24 mouse cellular contexts compared by ENCODE assay signal in genomic region chr5:50461491-50461890, GRCm38 (mm10).
A peak's percentile ranks its signal among the peaks of the same experiment; 100 is the strongest.
DNase-seq lines count a peak whose midpoint lies in the region; ATAC-seq and TF ChIP-seq lines count a peak whose summit lies in the region.
"Had no signal": no experiment of that assay in that cellular context is flagged by ENCODE, and none has a peak within 500 bp of the region (broad histone marks: within the 10 kb centered on the region; RNA-seq: fewer than 3 reads in every experiment).

No protein-coding gene starts in this region.

- TF ChIP-seq POLR2A in kidney, adult 2 months (IDR thresholded peaks at IDR 0.05; ENCODE audit: low read depth, low read length), result no peak

- no peak overlapping the region for H3K27ac ChIP-seq in hindbrain, embryonic 11.5 days (ENCODE audit: low read depth, low read length)
- no peak overlapping the region for H3K27ac ChIP-seq in hindbrain, embryonic 13.5 days
- H3K27ac ChIP-seq in kidney, adult 2 months (ENCODE audit: insufficient read depth, low read depth, low read length), result peak overlapping the region; percentile 16
- H3K27ac ChIP-seq: embryonic facial prominence, embryonic 13.5 days; forebrain, embryonic 12.5 days; heart, adult 2 months; heart, embryonic 15.5 days had no signal

- no peaks in the 10 kb centered on the region for H3K4me1 ChIP-seq in hindbrain, embryonic 11.5 days (replicated peaks; ENCODE audit: control insufficient read depth, insufficient read depth, low read length)
- 0 out of 2 replicates have a peak, but pooled peaks cover 3% of the 10 kb centered on the region for H3K4me1 ChIP-seq in hindbrain, embryonic 13.5 days (replicated peaks)
- H3K4me1 ChIP-seq in kidney, adult 2 months (ENCODE audit: control insufficient read depth, insufficient read depth, low read length), result peaks cover 6% of the 10 kb centered on the region; the same call in 1 of the 2 replicates
- H3K4me1 ChIP-seq: embryonic facial prominence, embryonic 13.5 days; forebrain, embryonic 12.5 days; heart, embryonic 15.5 days had no signal

- TF ChIP-seq CTCF in kidney, adult 2 months (conservative IDR thresholded peaks at IDR 0.05; ENCODE audit: insufficient read depth, insufficient read length, low read depth, low read length), result no peak

- H3K4me3 ChIP-seq in hindbrain, embryonic 11.5 days (ENCODE audit: low read depth, low read length), result no peak overlapping the region
- H3K4me3 ChIP-seq in hindbrain, embryonic 13.5 days, result no peak overlapping the region
- no peak overlapping the region for H3K4me3 ChIP-seq in kidney, adult 2 months (ENCODE audit: insufficient read depth, low read depth, low read length)
- H3K4me3 ChIP-seq: embryonic facial prominence, embryonic 13.5 days; forebrain, embryonic 12.5 days; heart, adult 2 months; heart, embryonic 15.5 days had no signal

- no peak overlapping the region for H3K9ac ChIP-seq in hindbrain, embryonic 11.5 days (ENCODE audit: low read depth, low read length)
- no peak overlapping the region for H3K9ac ChIP-seq in hindbrain, embryonic 13.5 days
- H3K9ac ChIP-seq: embryonic facial prominence, embryonic 13.5 days; forebrain, embryonic 12.5 days; heart, embryonic 15.5 days had no signal

- H3K9me3 ChIP-seq in hindbrain, embryonic 11.5 days (ENCODE audit: control insufficient read depth, low read length), result no peaks in the 10 kb centered on the region
- H3K9me3 ChIP-seq in hindbrain, embryonic 13.5 days, result no peaks in the 10 kb centered on the region
- H3K9me3 ChIP-seq: embryonic facial prominence, embryonic 13.5 days; forebrain, embryonic 12.5 days; G1E; heart, embryonic 15.5 days had no signal

- no peaks in the 10 kb centered on the region for H3K27me3 ChIP-seq in hindbrain, embryonic 11.5 days (ENCODE audit: control insufficient read depth, insufficient read depth, low read length)
- no peaks in the 10 kb centered on the region for H3K27me3 ChIP-seq in hindbrain, embryonic 13.5 days
- no peaks in the 10 kb centered on the region for H3K27me3 ChIP-seq in kidney, adult 2 months (replicated peaks; ENCODE audit: control insufficient read depth, insufficient read depth, low read length)
- H3K27me3 ChIP-seq: embryonic facial prominence, embryonic 13.5 days; forebrain, embryonic 12.5 days; heart, embryonic 15.5 days had no signal

- H3K36me3 ChIP-seq in hindbrain, embryonic 11.5 days (ENCODE audit: control insufficient read depth, insufficient read depth, low read length), result no peaks in the 10 kb centered on the region
- H3K36me3 ChIP-seq in hindbrain, embryonic 13.5 days, result no peaks in the 10 kb centered on the region
- no peaks in the 10 kb centered on the region for H3K36me3 ChIP-seq in kidney, adult 2 months (ENCODE audit: control insufficient read depth, insufficient read depth, low read length)
- H3K36me3 ChIP-seq: embryonic facial prominence, embryonic 13.5 days; forebrain, embryonic 12.5 days; G1E; heart, embryonic 15.5 days had no signal

- 71% methylated on average over 3 of the region's 3 CpGs for WGBS in hindbrain, embryonic 11.5 days
- WGBS in hindbrain, embryonic 13.5 days, result 62% methylated on average over 3 of the region's 3 CpGs
- WGBS in kidney, adult 2 months, result 25% methylated on average over 3 of the region's 3 CpGs

- H3K4me2 ChIP-seq in hindbrain, embryonic 11.5 days (replicated peaks; ENCODE audit: low read depth, low read length), result no peak overlapping the region
- no peak overlapping the region for H3K4me2 ChIP-seq in hindbrain, embryonic 13.5 days
- H3K4me2 ChIP-seq: embryonic facial prominence, embryonic 13.5 days; forebrain, embryonic 12.5 days; heart, embryonic 11.5 days; heart, embryonic 15.5 days had no signal

- 0 out of 2 replicates have a peak, but pooled peaks have one; percentile 19 for ATAC-seq in hindbrain, embryonic 11.5 days (ENCODE audit: low FRiP score)
- ATAC-seq in hindbrain, embryonic 13.5 days (ENCODE audit: low FRiP score), result no peak
- no peak for ATAC-seq in granulocyte monocyte progenitor cell, adult 5-6 weeks (replicated peaks; ENCODE audit: poor library complexity, severe bottlenecking)
- ATAC-seq: CD4-positive, CD25-positive, alpha-beta regulatory T cell, adult 4 months; forebrain, embryonic 16.5 days had no signal

- no peak for DNase-seq in hindbrain, embryonic 11.5 days (ENCODE audit: low spot score)
- peak; percentile 59 for DNase-seq in kidney, adult 2 months
- no peak for DNase-seq in kidney, postnatal 4 days
- DNase-seq in retina, postnatal 1 day, result peak; percentile 8
- no peak for DNase-seq in retina, embryonic 14.5 days (ENCODE audit: low spot score)
- DNase-seq in T-cell, adult 2 months (ENCODE audit: low spot score), result no peak
- DNase-seq: adrenal gland, adult 2 months; adrenal gland, postnatal 25 days; B cell, adult 2 months; cerebellum, adult 18-20 months; cerebellum, adult 9-11 months; cerebellum, postnatal 36 days; gastrocnemius, postnatal 10 days; heart, adult 2 months; heart, postnatal 14 days had no signal

Comparison
In these comparisons a context has a peak if more than half of its experiments do, and no peak if none do; other contexts are left out.
1. DNase-seq: peak in kidney, adult 2 months (single experiment) and retina, postnatal 1 day (single experiment); none in hindbrain, embryonic 11.5 days (single experiment), kidney, postnatal 4 days (0 of 2), retina, embryonic 14.5 days (single experiment) and T-cell, adult 2 months (single experiment).